Mouse (Mus musculus): ENCODE results near the gene Lrguk.
A peak's percentile ranks its signal among the peaks of the same experiment; 100 is the strongest.

The Lrguk gene

GRCm38 (mm10) chr6:34148021-34148420 is 118.8 kb downstream of the Lrguk start:
- no peak for DNase-seq (ENCODE audit: low read depth, low spot score)

GRCm38 (mm10) chr6:34148639-34149038 is 119.4 kb downstream of the Lrguk start:
- DNase-seq (ENCODE audit: low read depth, low spot score) = no peak

- DNase-seq (ENCODE audit: low read depth, low spot score) = no peak
Measured at GRCm38 (mm10) chr6:34149066-34149465, 119.8 kb downstream of the Lrguk start.

- peak; percentile 33 for DNase-seq (ENCODE audit: low read depth, low spot score)
Measured at GRCm38 (mm10) chr6:34149821-34150220, 120.6 kb downstream of the Lrguk start.

GRCm38 (mm10) chr6:34153069-34154052 is 124.1 kb downstream of the Lrguk start:
- no peak for DNase-seq (ENCODE audit: low read depth, low spot score)

- DNase-seq (ENCODE audit: low read depth, low spot score) = no peak
Measured at GRCm38 (mm10) chr6:34154202-34154601, 125.0 kb downstream of the Lrguk start.

- no peak for DNase-seq (ENCODE audit: low read depth, low spot score)
Measured at GRCm38 (mm10) chr6:34155137-34155804, 126.0 kb downstream of the Lrguk start.

- DNase-seq (ENCODE audit: low read depth, low spot score) = no peak
Measured at GRCm38 (mm10) chr6:34156057-34156456, 126.8 kb downstream of the Lrguk start.

GRCm38 (mm10) chr6:34156841-34157748 is 127.8 kb downstream of the Lrguk start:
- no peak for DNase-seq (ENCODE audit: low read depth, low spot score)

- peak; percentile 36 for DNase-seq (ENCODE audit: low read depth, low spot score)
Measured at GRCm38 (mm10) chr6:34159998-34160815, 131.0 kb downstream of the Lrguk start.

GRCm38 (mm10) chr6:34160816-34161310 is 131.6 kb downstream of the Lrguk start:
- DNase-seq (ENCODE audit: low read depth, low spot score) = no peak

GRCm38 (mm10) chr6:34161511-34161910 is 132.3 kb downstream of the Lrguk start:
- no peak for DNase-seq (ENCODE audit: low read depth, low spot score)

GRCm38 (mm10) chr6:34162607-34163006 is 133.4 kb downstream of the Lrguk start:
- no peak for DNase-seq (ENCODE audit: low read depth, low spot score)

- no peak for DNase-seq (ENCODE audit: low read depth, low spot score)
Measured at GRCm38 (mm10) chr6:34163014-34163413, 133.8 kb downstream of the Lrguk start.

- no peak for DNase-seq (ENCODE audit: low read depth, low spot score)
Measured at GRCm38 (mm10) chr6:34168834-34169233, 139.6 kb downstream of the Lrguk start.

- no peak for DNase-seq (ENCODE audit: low read depth, low spot score)
Measured at GRCm38 (mm10) chr6:34170844-34171494, 141.7 kb downstream of the Lrguk start.

GRCm38 (mm10) chr6:34171748-34172457 is 142.7 kb downstream of the Lrguk start:
- DNase-seq (ENCODE audit: low read depth, low spot score) = peak; percentile 32

- DNase-seq (ENCODE audit: low read depth, low spot score) = no peak
Measured at GRCm38 (mm10) chr6:34173251-34173650, 144.0 kb downstream of the Lrguk start.

GRCm38 (mm10) chr6:34174715-34175114 is 145.5 kb downstream of the Lrguk start:
- no peak for DNase-seq (ENCODE audit: low read depth, low spot score)
